Mouse (Mus musculus): ENCODE results near the gene Gm44805.
"Not testable (repeated sequence)": the region's sequence is repeated elsewhere in the genome, so short reads cannot be mapped to it uniquely, and the experiment has no call there.

The Gm44805 gene

DNA sequence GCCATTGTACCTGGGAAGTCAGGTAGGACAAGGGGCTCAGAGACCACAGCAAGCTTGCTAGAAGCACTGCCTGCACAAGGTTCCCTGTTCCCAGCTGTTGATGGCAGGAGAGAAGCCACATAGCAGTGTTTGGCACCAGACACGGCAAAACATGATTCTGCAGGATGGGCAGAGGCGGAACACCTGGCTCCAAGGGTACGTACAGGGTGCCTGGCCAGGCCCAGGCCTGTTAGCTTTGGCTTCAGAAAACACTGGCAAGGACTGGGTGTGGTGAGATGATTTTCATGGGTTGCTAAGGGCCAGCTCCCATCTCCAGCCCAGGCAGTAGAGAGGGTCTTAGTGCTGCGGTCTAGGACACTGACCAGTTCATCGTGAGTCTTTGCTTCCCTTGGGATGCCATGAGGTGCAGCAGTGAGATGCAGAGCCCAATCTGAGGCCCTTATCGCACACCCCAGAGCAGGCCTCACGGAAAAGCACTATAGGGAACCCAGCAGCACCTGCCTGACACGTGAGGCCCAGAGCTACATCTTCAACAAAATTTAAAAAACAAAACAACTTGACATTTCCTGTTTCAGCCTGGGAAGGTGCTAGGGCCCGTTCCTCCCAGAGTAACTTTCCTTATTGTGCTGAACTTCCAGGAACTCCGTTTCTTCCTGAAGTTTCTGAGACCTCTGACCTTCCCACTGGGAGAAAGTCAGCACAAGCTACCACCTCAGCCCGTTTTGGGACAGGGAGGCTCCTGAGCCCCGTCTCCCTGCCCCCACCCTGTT, 19.3 kb upstream of the Gm44805 start:
- intact Hi-C loops (cut with DNase I), result no loop called here

- intact Hi-C loops (cut with DNase I), result no loop called here
Measured at GRCm38 (mm10) chr7:19699827-19700148, 18.6 kb upstream of the Gm44805 start.

DNA sequence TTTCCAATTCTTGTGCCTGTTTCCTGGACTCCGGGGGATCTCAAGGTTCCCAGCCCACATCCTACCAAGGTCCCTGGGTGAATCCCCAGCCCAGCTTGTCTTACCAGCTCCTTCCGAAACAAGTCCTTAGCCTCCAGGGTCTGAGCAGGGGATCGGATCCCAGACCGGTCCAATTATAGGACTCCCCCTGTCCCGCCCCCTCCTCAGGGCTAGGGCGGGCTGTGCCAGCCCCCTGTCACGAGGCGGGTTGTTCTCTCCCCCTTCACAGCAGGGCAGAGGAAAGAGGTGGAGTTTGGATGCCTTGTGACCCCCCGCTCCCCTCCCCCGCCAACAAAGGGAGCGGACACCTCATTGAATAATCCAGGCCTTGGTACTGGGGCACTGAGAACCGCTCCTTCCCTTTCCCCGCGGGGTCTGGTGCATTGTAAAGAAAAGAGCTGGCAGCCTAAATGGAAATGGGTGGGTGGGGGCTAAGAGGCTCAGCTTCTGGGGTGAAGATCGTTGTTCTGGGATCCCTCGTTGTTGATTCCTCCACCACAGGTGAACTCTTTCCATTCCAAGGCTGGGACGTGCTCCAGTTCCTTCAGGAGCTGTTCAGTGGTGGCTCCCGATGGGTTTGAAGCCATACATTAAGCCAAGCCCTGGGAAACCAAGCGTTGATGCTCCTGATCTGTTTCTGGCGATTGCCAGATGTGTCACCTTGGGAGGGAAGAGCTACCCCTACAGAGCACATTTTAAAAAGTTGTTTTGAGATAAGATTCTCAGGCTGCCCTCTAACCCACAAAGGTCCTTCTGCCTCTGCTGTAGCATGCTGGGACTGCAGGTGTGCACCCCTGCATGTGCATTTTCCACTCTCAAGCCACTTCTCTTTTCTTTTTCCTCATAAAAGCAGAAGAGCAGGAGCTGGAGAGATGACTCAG, 17.9 kb upstream of the Gm44805 start, which contains the start of gene Apoe:
Apoe (minus strand) TSS at position 282 of the 920 bp plus-strand sequence.
- intact Hi-C loops (cut with DNase I), result no loop called here

DNA sequence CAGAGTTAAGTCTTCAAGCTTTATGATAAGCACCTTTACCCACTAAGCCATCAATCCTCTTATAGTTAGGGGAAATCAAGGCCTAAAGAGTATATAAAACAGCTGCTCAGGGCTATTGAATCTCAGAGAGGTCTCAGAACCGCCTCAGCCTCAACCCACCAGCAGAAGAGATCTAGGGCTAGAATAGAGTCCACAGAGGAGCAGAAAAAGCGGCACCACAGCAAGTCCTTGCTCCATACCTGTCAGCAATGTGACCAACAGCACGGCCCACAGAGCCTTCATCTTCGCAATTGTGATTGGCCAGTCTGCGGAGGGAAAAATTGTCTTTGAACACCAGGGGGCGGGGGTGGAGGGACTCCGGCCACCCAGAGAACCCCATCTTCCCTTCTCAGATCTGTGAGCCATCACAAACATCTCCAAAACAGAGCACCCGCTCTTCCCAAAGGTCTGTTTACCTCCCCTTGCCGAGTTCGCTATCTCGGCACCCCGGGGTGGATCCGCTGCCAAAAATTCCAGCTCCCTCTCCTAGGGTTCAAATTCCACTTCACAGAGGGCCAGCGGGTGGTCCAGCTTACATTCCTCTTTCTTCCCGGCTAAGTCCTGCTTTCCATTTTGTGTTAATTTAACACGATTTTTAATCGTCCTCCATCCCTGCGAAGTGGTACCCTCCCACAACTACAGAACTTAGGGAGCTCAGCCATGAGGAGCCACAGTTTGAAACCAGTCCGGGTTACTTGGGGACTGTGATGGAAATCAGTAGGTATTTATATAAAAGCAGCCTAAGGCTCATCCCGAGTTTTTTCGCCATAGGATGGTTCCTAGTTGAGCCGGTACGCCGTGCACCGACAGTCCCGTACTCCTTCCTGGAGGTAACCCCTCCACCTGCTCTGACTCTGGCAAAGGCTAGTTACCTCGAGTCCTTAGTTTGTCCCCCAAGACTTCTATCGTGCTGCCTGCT, 17.0 kb upstream of the Gm44805 start:
- intact Hi-C loops (cut with DNase I), result loop anchor here (1.0 kb wide), 1 partner anchor 29 kb away; no protein-coding TSS in a partner anchor

GRCm38 (mm10) chr7:19696336-19696873, 15.2 kb upstream of the Gm44805 start:
- intact Hi-C loops (cut with DNase I), result no loop called here

- intact Hi-C loops (cut with DNase I), result no loop called here
Measured at GRCm38 (mm10) chr7:19695881-19696280, 14.7 kb upstream of the Gm44805 start.

- intact Hi-C loops (cut with DNase I), result no loop called here
Measured at GRCm38 (mm10) chr7:19695213-19695594, 14.0 kb upstream of the Gm44805 start.

GRCm38 (mm10) chr7:19694336-19695212, 13.4 kb upstream of the Gm44805 start:
- intact Hi-C loops (cut with DNase I), result no loop called here

GRCm38 (mm10) chr7:19693421-19693820, 12.2 kb upstream of the Gm44805 start:
- intact Hi-C loops (cut with DNase I), result no loop called here

GRCm38 (mm10) chr7:19691873-19692865, 10.9 kb upstream of the Gm44805 start, which contains the start of gene Apoc1:
Gene Apoc1 (minus strand): TSS chr7:19692660.
- intact Hi-C loops (cut with DNase I), result no loop called here

DNA sequence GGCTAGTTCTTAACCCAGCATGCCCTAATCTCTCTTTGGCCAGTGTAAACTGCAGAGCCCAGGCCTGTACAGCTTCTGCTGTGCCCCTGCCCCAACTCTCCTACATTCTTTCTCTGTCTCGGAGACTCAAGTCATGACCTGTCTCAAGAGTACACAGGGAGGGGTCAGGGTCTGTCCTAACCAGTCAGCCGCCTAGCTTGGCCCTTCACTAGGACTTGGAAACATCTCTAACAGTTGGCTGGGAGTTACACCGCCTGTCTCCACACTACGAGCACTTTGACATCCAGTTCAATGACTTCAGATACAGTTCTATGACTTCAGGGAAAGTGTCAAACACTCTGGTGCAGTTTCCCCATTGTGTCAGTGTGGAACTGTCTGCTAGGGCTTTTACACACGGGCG, 10.2 kb upstream of the Gm44805 start:
- intact Hi-C loops (cut with DNase I), result no loop called here

GRCm38 (mm10) chr7:19690845-19691244, 9.6 kb upstream of the Gm44805 start:
- intact Hi-C loops (cut with DNase I), result no loop called here

DNA sequence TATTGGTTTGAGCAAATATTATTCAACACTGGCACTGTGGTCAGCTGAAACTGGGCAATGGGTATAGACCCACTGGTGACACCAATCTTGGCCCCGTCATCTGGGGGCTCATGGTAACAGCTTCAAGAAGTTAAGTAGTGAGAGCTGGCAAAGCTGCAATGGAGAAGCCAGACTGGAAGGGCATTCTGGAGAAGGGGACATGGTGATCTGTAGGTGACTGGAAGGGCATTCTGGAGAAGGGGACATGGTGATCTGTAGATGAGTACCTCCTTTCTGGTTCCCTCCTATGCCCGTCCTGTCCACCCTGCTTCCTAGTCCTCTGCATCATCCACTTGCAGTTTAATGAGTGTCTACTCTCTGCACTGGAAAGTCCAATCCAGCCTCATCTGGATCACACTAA, 7.4 kb upstream of the Gm44805 start:
- intact Hi-C loops (cut with DNase I), result no loop called here

- intact Hi-C loops (cut with DNase I), result no loop called here
Measured at GRCm38 (mm10) chr7:19688101-19688500, 6.9 kb upstream of the Gm44805 start.

DNA sequence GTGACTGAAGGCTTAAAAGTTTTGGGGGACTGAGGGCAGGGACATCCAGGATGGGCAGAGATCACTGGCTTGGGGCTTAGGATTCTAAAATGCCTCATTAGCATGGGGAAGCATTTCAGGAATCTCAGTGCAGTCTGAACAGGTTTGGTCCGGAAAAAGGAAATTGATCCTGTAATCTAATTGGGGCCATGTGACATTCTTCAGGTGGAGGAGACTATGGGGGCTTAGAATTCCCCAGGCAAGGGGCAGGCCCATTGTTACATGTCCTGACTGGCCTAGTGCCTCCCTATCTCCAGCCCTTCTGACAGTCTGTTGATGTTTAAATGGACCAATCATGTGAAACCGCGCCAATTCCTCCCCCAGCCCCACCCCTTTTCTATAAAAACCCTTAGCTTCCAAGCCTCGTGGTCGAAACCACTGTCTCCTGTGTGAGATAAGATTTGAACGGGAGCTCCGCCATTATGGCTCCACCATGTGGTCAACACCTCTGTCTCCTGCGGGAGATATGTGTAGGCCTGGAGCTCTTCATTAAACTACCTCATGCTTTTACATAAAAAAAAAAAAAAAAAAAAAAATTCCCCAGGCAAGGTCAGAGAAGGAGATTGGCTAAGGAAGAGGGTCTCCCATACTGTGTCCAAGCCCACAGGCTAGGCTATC, 5.8 kb upstream of the Gm44805 start:
- intact Hi-C loops (cut with DNase I), result not testable (repeated sequence)

- intact Hi-C loops (cut with DNase I), result no loop called here
Measured at GRCm38 (mm10) chr7:19686521-19686920, 5.3 kb upstream of the Gm44805 start.

- intact Hi-C loops (cut with DNase I), result no loop called here
Measured at GRCm38 (mm10) chr7:19685374-19685773, 4.2 kb upstream of the Gm44805 start.

GRCm38 (mm10) chr7:19683771-19684201, 2.6 kb upstream of the Gm44805 start:
- intact Hi-C loops (cut with DNase I), result no loop called here

Measured in adrenal gland (tissue).